Mouse (Mus musculus) spleen, adult 2 months (tissue): ENCODE data around the gene Spdya. TPM values are rescaled to one million over a fixed set of nuclear protein-coding genes. Genes with fewer than 3 reads are reported as not detected.
A peak's percentile ranks its signal among the peaks of the same experiment; 100 is the strongest.

ENCODE experiments used
- DNase-seq, 2 experiments: peaks; one replicate each; pipeline versions ENCODE4 v3.0.0 to v3.0.0-alpha.2; 2012 to 2021; ENCODE audit warnings: low spot score in 2 of 2, low read depth in 1 of 2
- H3K27ac ChIP-seq: fragments of 200-500 bp; 2 replicates; pipeline ENCODE4 v1.5.1; 2012; ENCODE audit warnings: low read length, inconsistent platforms; ENCODE audit not compliant: insufficient read depth
- H3K27me3 ChIP-seq: fragments of 200-500 bp; 2 replicates; pipeline ENCODE4 v1.6.1; 2012; ENCODE audit warnings: mild to moderate bottlenecking, moderate library complexity, low read length, inconsistent platforms; ENCODE audit not compliant: control insufficient read depth, insufficient read depth
- H3K36me3 ChIP-seq: fragments of 200-500 bp; 2 replicates; pipeline ENCODE4 v1.6.1; 2012; ENCODE audit warnings: mild to moderate bottlenecking, low read length, inconsistent platforms; ENCODE audit not compliant: control insufficient read depth, insufficient read depth
- H3K4me1 ChIP-seq: fragments of 200-500 bp; 2 replicates; pipeline ENCODE4 v1.6.1; 2011; ENCODE audit warnings: inconsistent platforms; ENCODE audit not compliant: control insufficient read depth, insufficient read depth, insufficient read length
- H3K4me3 ChIP-seq: fragments of 200-500 bp; 2 replicates; pipeline ENCODE4 v1.5.1; 2011; ENCODE audit warnings: mild to moderate bottlenecking, inconsistent platforms; ENCODE audit not compliant: insufficient read depth, insufficient read length; ENCODE audit errors: extremely low read depth
- CTCF ChIP-seq: fragments of 200-500 bp; IDR thresholded peaks from 2 replicates; pipeline ENCODE4 v1.5.1; 2011; ENCODE audit warnings: mild to moderate bottlenecking, inconsistent platforms; ENCODE audit not compliant: insufficient read depth, insufficient read length, insufficient replicate concordance; ENCODE audit errors: extremely low read depth
- POLR2A ChIP-seq: fragments of 200-500 bp; IDR thresholded peaks from 2 replicates; pipeline ENCODE4 v1.6.1; 2011; ENCODE audit warnings: low read depth, low read length, inconsistent platforms
- WGBS: fragments of 180-500 bp; shearing (Covaris S2); methylation state at CpG from one replicate; pipeline ENCODE4 v1.1.7; 2018; 5-methylcytosine and 5-hydroxymethylcytosine counted together
- polyA plus RNA-seq: library from polyadenylated mRNA; depleted of rRNA; stranded (reverse); fragments of >200 nt; gene quantifications from 2 replicates; pipeline ENCODE4 v1.2.3, GENCODE M21; 2012

Gene Spdya
- polyA plus RNA-seq, 1 experiment = not detected

GRCm38 (mm10) chr17:71537164-71537563, 14.7 kb upstream of the Spdya start:
- no peak overlapping the region for H3K4me3 ChIP-seq
- 57% methylated on average over 3 of the region's 3 CpGs for WGBS
- H3K27me3 ChIP-seq = no peaks in the 10 kb centered on the region
- H3K36me3 ChIP-seq = no peaks in the 10 kb centered on the region
- TF ChIP-seq CTCF (no peak), POLR2A (no peak)
- H3K27ac ChIP-seq = no peak overlapping the region
- DNase-seq = no peak
- no peaks in the 10 kb centered on the region for H3K4me1 ChIP-seq

GRCm38 (mm10) chr17:71548586-71548985, 3.3 kb upstream of the Spdya start:
- H3K27ac ChIP-seq = no peak overlapping the region
- no peaks in the 10 kb centered on the region for H3K36me3 ChIP-seq
- 0 out of 2 replicates have a peak, but pooled peaks cover 3% of the 10 kb centered on the region for H3K4me1 ChIP-seq
- no peak overlapping the region for H3K4me3 ChIP-seq
- DNase-seq = no peak
- H3K27me3 ChIP-seq = peaks cover 10% of the 10 kb centered on the region
- 7% methylated on average over 1 of the region's 1 CpGs for WGBS
- no peak for TF ChIP-seq CTCF
- TF ChIP-seq POLR2A = no peak

GRCm38 (mm10) chr17:71551350-71551749, 511 bp upstream of the Spdya start:
- Histone ChIP-seq H3K27ac (no peak overlapping the region), H3K4me1 (0 out of 2 replicates have a peak, but pooled peaks cover 3% of the 10 kb centered on the region), H3K36me3 (no peaks in the 10 kb centered on the region), H3K27me3 (peaks cover 10% of the 10 kb centered on the region), H3K4me3 (peak overlapping the region; percentile 67)
- no peak for TF ChIP-seq CTCF
- no peak for TF ChIP-seq POLR2A
- DNase-seq = no peak
- 8% methylated on average over 6 of the region's 6 CpGs for WGBS

GRCm38 (mm10) chr17:71552901-71553300, 1.0 kb downstream of the Spdya start:
- H3K27ac ChIP-seq = no peak overlapping the region
- H3K4me3 ChIP-seq = no peak overlapping the region
- H3K36me3 ChIP-seq = no peaks in the 10 kb centered on the region
- H3K27me3 ChIP-seq = peaks cover 10% of the 10 kb centered on the region
- 0 out of 2 replicates have a peak, but pooled peaks cover 3% of the 10 kb centered on the region for H3K4me1 ChIP-seq
- 16% methylated on average over 11 of the region's 11 CpGs for WGBS
- TF ChIP-seq CTCF (no peak), POLR2A (no peak)
- DNase-seq = no peak

- Histone ChIP-seq H3K4me1 (no peaks in the 10 kb centered on the region), H3K27me3 (no peaks in the 10 kb centered on the region), H3K4me3 (no peak overlapping the region), H3K27ac (no peak overlapping the region), H3K36me3 (no peaks in the 10 kb centered on the region)
- TF ChIP-seq CTCF (no peak), POLR2A (no peak)
- peak in 1 of 2 experiments; percentile 28 for DNase-seq
Measured at GRCm38 (mm10) chr17:71561631-71562030, 9.8 kb downstream of the Spdya start.

GRCm38 (mm10) chr17:71579176-71579705, 27.4 kb downstream of the Spdya start:
- TF ChIP-seq CTCF (no peak), POLR2A (no peak)

GRCm38 (mm10) chr17:71597881-71598658, 46.2 kb downstream of the Spdya start:
- Histone ChIP-seq H3K27me3 (no peaks in the 10 kb centered on the region), H3K27ac (0 out of 2 replicates have a peak overlapping the region, but pooled peaks have one; percentile 19), H3K4me1 (peaks cover 15% of the 10 kb centered on the region; the same call in 1 of the 2 replicates), H3K36me3 (no peaks in the 10 kb centered on the region), H3K4me3 (peak overlapping the region; percentile 69)
- TF ChIP-seq POLR2A (no peak), CTCF (no peak)
- 1% methylated on average over 48 of the region's 48 CpGs for WGBS
- no peak for DNase-seq

More at GRCm38 (mm10) chr17:71579176-71579705, 27.4 kb downstream of the Spdya start:
- Histone ChIP-seq H3K27ac (peak overlapping the region; percentile 62), H3K27me3 (no peaks in the 10 kb centered on the region), H3K4me3 (no peak overlapping the region), H3K36me3 (no peaks in the 10 kb centered on the region), H3K4me1 (peaks cover 3% of the 10 kb centered on the region)
- no peak for DNase-seq
- WGBS = 51% methylated on average over 1 of the region's 1 CpGs
